Mouse (Mus musculus): Measurements from ENCODE around the gene G0s2. TPM values are rescaled to one million over a fixed set of nuclear protein-coding genes. Genes with fewer than 3 reads are reported as not detected.

Gene G0s2
- polyA plus RNA-seq, 1 experiment from 2014 or later: 48.9 TPM

- 76% methylated on average over 4 of the region's 4 CpGs for WGBS
- H3K9ac ChIP-seq (ENCODE audit: low read depth, low read length): no peak overlapping the region
- H3K27ac ChIP-seq: no peak overlapping the region
- H3K9me3 ChIP-seq (replicated peaks; ENCODE audit: low read length): no peaks in the 10 kb centered on the region
- no peak overlapping the region for H3K4me3 ChIP-seq (replicated peaks; ENCODE audit: low read depth, low read length)
- no peaks in the 10 kb centered on the region; the same call in 1 of the 2 replicates for H3K4me1 ChIP-seq (replicated peaks; ENCODE audit: insufficient read depth, low read length)
- H3K4me2 ChIP-seq (ENCODE audit: low read length): no peak overlapping the region
- TF ChIP-seq CTCF (IDR thresholded peaks at IDR 0.05; ENCODE audit: low read depth): no peak
- DNase-seq (ENCODE audit: low spot score): no peak
- ATAC-seq (replicated peaks; ENCODE audit: low FRiP score, low read depth): no peak
- no peaks in the 10 kb centered on the region for H3K36me3 ChIP-seq (ENCODE audit: insufficient read depth, low read length)
- no peaks in the 10 kb centered on the region for H3K27me3 ChIP-seq (ENCODE audit: insufficient read depth, low read length)
These were observed 31.6 kb downstream of the G0s2 start for GRCm38 (mm10) chr1:193241436-193241835.

- no peak overlapping the region for H3K27ac ChIP-seq
- ATAC-seq (replicated peaks; ENCODE audit: low FRiP score, low read depth) (no peak), DNase-seq (ENCODE audit: low spot score) (no peak)
- TF ChIP-seq CTCF (IDR thresholded peaks at IDR 0.05; ENCODE audit: low read depth): no peak
- H3K9ac ChIP-seq (ENCODE audit: low read depth, low read length): no peak overlapping the region
- H3K27me3 ChIP-seq (ENCODE audit: insufficient read depth, low read length): no peaks in the 10 kb centered on the region
- no peak overlapping the region for H3K4me2 ChIP-seq (ENCODE audit: low read length)
- no peak overlapping the region for H3K4me3 ChIP-seq (replicated peaks; ENCODE audit: low read depth, low read length)
- H3K36me3 ChIP-seq (ENCODE audit: insufficient read depth, low read length): no peaks in the 10 kb centered on the region
- no peaks in the 10 kb centered on the region for H3K9me3 ChIP-seq (replicated peaks; ENCODE audit: low read length)
- H3K4me1 ChIP-seq (replicated peaks; ENCODE audit: insufficient read depth, low read length): peaks cover 6% of the 10 kb centered on the region; the same call in 1 of the 2 replicates
- 37% methylated on average over 4 of the region's 4 CpGs for WGBS
These were observed 34.6 kb downstream of the G0s2 start for GRCm38 (mm10) chr1:193238426-193238825.

GRCm38 (mm10) chr1:193234930-193235329, 38.1 kb downstream of the G0s2 start:
- WGBS: 50% methylated on average over 7 of the region's 7 CpGs
- DNase-seq (ENCODE audit: low spot score) (peak; percentile 65), ATAC-seq (replicated peaks; ENCODE audit: low FRiP score, low read depth) (peak; percentile 68; the same call in 1 of the 2 replicates)
- H3K27me3 ChIP-seq (ENCODE audit: insufficient read depth, low read length): no peaks in the 10 kb centered on the region
- H3K27ac ChIP-seq: peak overlapping the region; percentile 66
- H3K36me3 ChIP-seq (ENCODE audit: insufficient read depth, low read length): no peaks in the 10 kb centered on the region
- no peak overlapping the region for H3K4me2 ChIP-seq (ENCODE audit: low read length)
- no peak overlapping the region for H3K4me3 ChIP-seq (replicated peaks; ENCODE audit: low read depth, low read length)
- H3K4me1 ChIP-seq (replicated peaks; ENCODE audit: insufficient read depth, low read length): 0 out of 2 replicates have a peak, but pooled peaks cover 11% of the 10 kb centered on the region
- TF ChIP-seq CTCF (IDR thresholded peaks at IDR 0.05; ENCODE audit: low read depth): no peak
- H3K9me3 ChIP-seq (replicated peaks; ENCODE audit: low read length): no peaks in the 10 kb centered on the region
- no peak overlapping the region for H3K9ac ChIP-seq (ENCODE audit: low read depth, low read length)

- WGBS: 80% methylated on average over 2 of the region's 2 CpGs
- Histone ChIP-seq H3K4me3 (replicated peaks; ENCODE audit: low read depth, low read length) (no peak overlapping the region), H3K4me1 (replicated peaks; ENCODE audit: insufficient read depth, low read length) (0 out of 2 replicates have a peak, but pooled peaks cover 11% of the 10 kb centered on the region), H3K9ac (ENCODE audit: low read depth, low read length) (no peak overlapping the region), H3K36me3 (ENCODE audit: insufficient read depth, low read length) (no peaks in the 10 kb centered on the region), H3K9me3 (replicated peaks; ENCODE audit: low read length) (no peaks in the 10 kb centered on the region), H3K27me3 (ENCODE audit: insufficient read depth, low read length) (no peaks in the 10 kb centered on the region), H3K27ac (peak overlapping the region; percentile 66), H3K4me2 (ENCODE audit: low read length) (no peak overlapping the region)
- DNase-seq (ENCODE audit: low spot score) (no peak), ATAC-seq (replicated peaks; ENCODE audit: low FRiP score, low read depth) (no peak; the same call in 1 of the 2 replicates)
- no peak for TF ChIP-seq CTCF (IDR thresholded peaks at IDR 0.05; ENCODE audit: low read depth)
These were observed 38.8 kb downstream of the G0s2 start for GRCm38 (mm10) chr1:193234130-193234645.

- Histone ChIP-seq H3K27me3 (ENCODE audit: insufficient read depth, low read length) (no peaks in the 10 kb centered on the region), H3K4me3 (replicated peaks; ENCODE audit: low read depth, low read length) (no peak overlapping the region), H3K9ac (ENCODE audit: low read depth, low read length) (no peak overlapping the region), H3K27ac (no peak overlapping the region), H3K4me1 (replicated peaks; ENCODE audit: insufficient read depth, low read length) (0 out of 2 replicates have a peak, but pooled peaks cover 11% of the 10 kb centered on the region), H3K9me3 (replicated peaks; ENCODE audit: low read length) (no peaks in the 10 kb centered on the region), H3K4me2 (ENCODE audit: low read length) (no peak overlapping the region), H3K36me3 (ENCODE audit: insufficient read depth, low read length) (no peaks in the 10 kb centered on the region)
- no peak for TF ChIP-seq CTCF (IDR thresholded peaks at IDR 0.05; ENCODE audit: low read depth)
- ATAC-seq (replicated peaks; ENCODE audit: low FRiP score, low read depth) (no peak), DNase-seq (ENCODE audit: low spot score) (no peak)
- WGBS: 73% methylated on average over 2 of the region's 2 CpGs
These were observed 40.3 kb downstream of the G0s2 start for GRCm38 (mm10) chr1:193232732-193233131.

- H3K4me3 ChIP-seq (replicated peaks; ENCODE audit: low read depth, low read length): no peak overlapping the region
- H3K4me2 ChIP-seq (ENCODE audit: low read length): no peak overlapping the region
- 36% methylated on average over 5 of the region's 5 CpGs for WGBS
- peak overlapping the region; percentile 75 for H3K27ac ChIP-seq
- no peak for TF ChIP-seq CTCF (IDR thresholded peaks at IDR 0.05; ENCODE audit: low read depth)
- no peaks in the 10 kb centered on the region for H3K27me3 ChIP-seq (ENCODE audit: insufficient read depth, low read length)
- DNase-seq (ENCODE audit: low spot score) (no peak), ATAC-seq (replicated peaks; ENCODE audit: low FRiP score, low read depth) (no peak)
- H3K9ac ChIP-seq (ENCODE audit: low read depth, low read length): no peak overlapping the region
- H3K4me1 ChIP-seq (replicated peaks; ENCODE audit: insufficient read depth, low read length): 0 out of 2 replicates have a peak, but pooled peaks cover 23% of the 10 kb centered on the region
- H3K36me3 ChIP-seq (ENCODE audit: insufficient read depth, low read length): no peaks in the 10 kb centered on the region
- H3K9me3 ChIP-seq (replicated peaks; ENCODE audit: low read length): no peaks in the 10 kb centered on the region
These were observed 42.1 kb downstream of the G0s2 start for GRCm38 (mm10) chr1:193230935-193231334.
